Mouse (Mus musculus) myocyte (in vitro differentiated cells): ENCODE data around the gene Tle3.

Experiments
- E2F4 ChIP-seq: IDR thresholded peaks from one replicate; pipeline ENCODE4 v1.6.1; 2011; ENCODE audit warnings: mild to moderate bottlenecking, control low read depth, moderate library complexity; ENCODE audit not compliant: insufficient read depth
- MAX ChIP-seq: IDR thresholded peaks from one replicate; pipeline ENCODE4 v1.6.1; 2011; ENCODE audit warnings: low read depth, mild to moderate bottlenecking, control low read depth
- MYOD1 ChIP-seq, 3 experiments: IDR thresholded peaks; one replicate each; pipeline ENCODE4 v1.6.1; 2011; ENCODE audit warnings: control low read depth in 2 of 3, low read depth in 2 of 3, mild to moderate bottlenecking in 2 of 3, moderate library complexity in 1 of 3; ENCODE audit not compliant: insufficient read length in 2 of 3, control insufficient read depth in 1 of 3
- POLR2A ChIP-seq: IDR thresholded peaks from one replicate; pipeline ENCODE4 v1.6.1; 2011; ENCODE audit warnings: low read depth, mild to moderate bottlenecking, control low read depth, moderate library complexity; ENCODE audit not compliant: insufficient read length
- POLR2AphosphoS2 ChIP-seq: IDR thresholded peaks from one replicate; pipeline ENCODE4 v1.6.1; 2011; ENCODE audit warnings: low read depth, control low read depth; ENCODE audit not compliant: insufficient read length
- SRF ChIP-seq: IDR thresholded peaks from one replicate; pipeline ENCODE4 v1.6.1; 2011; ENCODE audit warnings: low read depth; ENCODE audit not compliant: control insufficient read depth, insufficient read length
- TCF12 ChIP-seq: IDR thresholded peaks from one replicate; pipeline ENCODE4 v1.6.1; 2011; ENCODE audit warnings: mild to moderate bottlenecking, control low read depth; ENCODE audit not compliant: poor library complexity, insufficient read depth, severe bottlenecking
- TCF3 ChIP-seq: IDR thresholded peaks from one replicate; pipeline ENCODE4 v1.6.1; 2011; ENCODE audit warnings: low read depth, control low read depth; ENCODE audit not compliant: insufficient read length
- USF1 ChIP-seq: IDR thresholded peaks from one replicate; pipeline ENCODE4 v1.6.1; 2011; ENCODE audit warnings: low read depth, mild to moderate bottlenecking, control low read depth, moderate library complexity

DNA sequence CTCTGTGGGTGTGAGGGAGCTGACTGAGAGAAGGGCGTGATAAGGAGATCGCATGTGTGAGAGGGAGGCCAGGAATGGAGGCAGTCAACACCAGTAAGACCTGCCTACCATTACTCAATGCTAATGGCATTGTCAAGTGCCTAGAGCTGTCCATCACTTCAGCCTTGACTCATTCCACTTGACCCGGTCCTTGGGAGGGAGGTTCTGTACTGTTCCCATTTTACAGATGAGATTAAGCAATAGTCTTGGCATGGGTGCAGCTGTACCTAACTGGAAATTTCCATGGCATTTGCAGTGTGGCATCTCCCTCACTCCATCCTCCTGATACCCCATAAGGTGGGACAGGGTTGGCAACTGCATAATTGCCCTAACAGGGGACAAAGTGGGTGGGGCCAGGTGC lies 95.3 kb downstream of the Tle3 start:
- TF ChIP-seq POLR2A (no peak), USF1 (no peak), E2F4 (no peak), SRF (no peak), POLR2AphosphoS2 (no peak), TCF12 (no peak), MYOD1 (IDR thresholded peaks at IDR 0.05; ENCODE audit: control insufficient read depth in 1 of 3, insufficient read length in 2 of 3, low read depth in 2 of 3) (no peak), MAX (no peak), TCF3 (no peak)
